Mouse (Mus musculus): ENCODE measurements around the gene Pnp2. TPM values are rescaled to one million over a fixed set of nuclear protein-coding genes. Genes with fewer than 3 reads are reported as not detected.
"Not testable (repeated sequence)": the region's sequence is repeated elsewhere in the genome, so short reads cannot be mapped to it uniquely, and the experiment has no call there.

Gene Pnp2
- polyA plus RNA-seq, 1 experiment from 2014 or later, result 10.6 TPM

DNA sequence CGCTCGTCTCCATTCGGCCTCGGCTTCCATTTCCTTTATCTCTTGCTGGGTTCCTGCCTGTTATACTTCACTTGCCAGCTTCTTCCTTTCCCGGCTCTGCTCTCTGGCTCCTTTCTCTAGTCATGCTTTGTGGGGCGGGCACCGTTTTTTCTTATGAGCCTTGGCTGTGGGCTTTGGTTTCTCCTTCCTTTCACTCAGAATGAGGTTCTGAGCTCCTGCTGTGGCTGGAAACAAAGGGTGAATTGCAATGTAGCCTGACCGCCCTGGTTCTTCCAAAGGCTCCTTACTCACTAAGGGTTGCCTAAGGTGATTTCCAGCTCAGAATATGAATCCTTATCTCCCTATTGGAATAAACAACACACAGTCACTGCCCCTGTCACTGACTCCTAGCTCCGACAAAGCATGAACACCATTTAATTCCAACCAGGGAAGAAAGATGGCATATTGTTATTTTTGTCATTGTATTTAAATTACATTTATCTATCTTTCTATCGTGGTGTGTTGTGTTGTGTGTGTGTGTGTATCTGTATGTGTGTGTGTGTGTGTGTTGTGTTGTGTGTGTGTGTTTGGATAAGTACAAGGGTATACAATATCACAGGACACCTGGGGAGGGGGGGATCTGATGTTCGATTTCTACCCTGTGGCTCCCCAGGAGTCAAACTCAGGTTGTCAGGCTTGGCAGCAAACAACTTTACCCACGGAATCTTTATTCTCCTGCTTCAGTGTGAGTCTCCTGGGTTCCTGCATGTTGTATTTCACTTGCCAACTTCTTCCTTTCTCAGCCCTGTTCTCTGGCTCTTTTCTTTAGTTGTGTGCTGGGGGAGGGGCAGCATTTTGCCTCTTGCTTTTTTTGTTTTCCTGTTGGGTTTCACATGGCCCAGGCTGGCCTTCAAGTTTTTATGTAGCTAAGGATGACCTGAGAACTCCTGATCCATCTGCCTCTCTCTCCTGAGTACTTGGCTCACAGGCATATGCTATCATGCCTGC, 14.1 kb downstream of the Pnp2 start:
- no peak for ATAC-seq (ENCODE audit: low read depth)
- H3K36me3 ChIP-seq (ENCODE audit: control insufficient read depth, insufficient read depth), result no peaks in the 10 kb centered on the region
- H3K9me3 ChIP-seq (replicated peaks; ENCODE audit: control insufficient read depth, low read length), result no peaks in the 10 kb centered on the region
- H3K4me3 ChIP-seq (ENCODE audit: low read depth, low read length), result no peak overlapping the region
- 25% methylated on average over 12 of the region's 12 CpGs for WGBS (ENCODE audit: insufficient replicate concordance)
- no peak overlapping the region for H3K27ac ChIP-seq (ENCODE audit: low read length)
- no peak overlapping the region for H3K4me2 ChIP-seq (ENCODE audit: low read depth, low read length)
- H3K4me1 ChIP-seq (ENCODE audit: control insufficient read depth, low read depth, low read length), result no peaks in the 10 kb centered on the region
- no peak overlapping the region for H3K9ac ChIP-seq (ENCODE audit: low read depth, low read length)
- H3K27me3 ChIP-seq (ENCODE audit: control insufficient read depth, insufficient read depth, low read depth, low read length), result no peaks in the 10 kb centered on the region

- no peak overlapping the region for H3K4me3 ChIP-seq (ENCODE audit: low read depth, low read length)
- no peaks in the 10 kb centered on the region for H3K27me3 ChIP-seq (ENCODE audit: control insufficient read depth, insufficient read depth, low read depth, low read length)
- H3K4me1 ChIP-seq (ENCODE audit: control insufficient read depth, low read depth, low read length), result no peaks in the 10 kb centered on the region
- H3K9ac ChIP-seq (ENCODE audit: low read depth, low read length), result no peak overlapping the region
- H3K9me3 ChIP-seq (replicated peaks; ENCODE audit: control insufficient read depth, low read length), result no peaks in the 10 kb centered on the region
- H3K36me3 ChIP-seq (ENCODE audit: control insufficient read depth, insufficient read depth), result no peaks in the 10 kb centered on the region
- no peak for ATAC-seq (ENCODE audit: low read depth)
- no peak overlapping the region for H3K27ac ChIP-seq (ENCODE audit: low read length)
- no peak overlapping the region for H3K4me2 ChIP-seq (ENCODE audit: low read depth, low read length)
- WGBS (ENCODE audit: insufficient replicate concordance), result 8% methylated on average over 1 of the region's 1 CpGs
These were observed 15.0 kb downstream of the Pnp2 start for GRCm38 (mm10) chr14:50970822-50971221.

- not testable (repeated sequence) for H3K4me1 ChIP-seq (ENCODE audit: control insufficient read depth, low read depth, low read length); H3K9me3 ChIP-seq (replicated peaks; ENCODE audit: control insufficient read depth, low read length); ATAC-seq (ENCODE audit: low read depth); H3K27me3 ChIP-seq (ENCODE audit: control insufficient read depth, insufficient read depth, low read depth, low read length); H3K4me3 ChIP-seq (ENCODE audit: low read depth, low read length); H3K4me2 ChIP-seq (ENCODE audit: low read depth, low read length); H3K9ac ChIP-seq (ENCODE audit: low read depth, low read length); H3K27ac ChIP-seq (ENCODE audit: low read length); H3K36me3 ChIP-seq (ENCODE audit: control insufficient read depth, insufficient read depth)
- 69% methylated on average over 5 of the region's 5 CpGs for WGBS (ENCODE audit: insufficient replicate concordance)
These were observed 17.3 kb downstream of the Pnp2 start for GRCm38 (mm10) chr14:50973054-50973453.

- WGBS (ENCODE audit: insufficient replicate concordance), result 58% methylated on average over 4 of the region's 4 CpGs
- ATAC-seq (ENCODE audit: low read depth), result no peak
- Histone ChIP-seq H3K27ac (ENCODE audit: low read length) (no peak overlapping the region), H3K9me3 (replicated peaks; ENCODE audit: control insufficient read depth, low read length) (no peaks in the 10 kb centered on the region), H3K4me1 (ENCODE audit: control insufficient read depth, low read depth, low read length) (no peaks in the 10 kb centered on the region), H3K36me3 (ENCODE audit: control insufficient read depth, insufficient read depth) (no peaks in the 10 kb centered on the region), H3K9ac (ENCODE audit: low read depth, low read length) (no peak overlapping the region), H3K4me2 (ENCODE audit: low read depth, low read length) (no peak overlapping the region), H3K27me3 (ENCODE audit: control insufficient read depth, insufficient read depth, low read depth, low read length) (no peaks in the 10 kb centered on the region), H3K4me3 (ENCODE audit: low read depth, low read length) (no peak overlapping the region)
These were observed 17.9 kb downstream of the Pnp2 start for GRCm38 (mm10) chr14:50973700-50974099.

- ATAC-seq (ENCODE audit: low read depth), result no peak
- Histone ChIP-seq H3K4me3 (ENCODE audit: low read depth, low read length) (no peak overlapping the region), H3K4me1 (ENCODE audit: control insufficient read depth, low read depth, low read length) (no peaks in the 10 kb centered on the region), H3K9me3 (replicated peaks; ENCODE audit: control insufficient read depth, low read length) (no peaks in the 10 kb centered on the region), H3K27me3 (ENCODE audit: control insufficient read depth, insufficient read depth, low read depth, low read length) (no peaks in the 10 kb centered on the region), H3K4me2 (ENCODE audit: low read depth, low read length) (no peak overlapping the region), H3K27ac (ENCODE audit: low read length) (no peak overlapping the region), H3K36me3 (ENCODE audit: control insufficient read depth, insufficient read depth) (no peaks in the 10 kb centered on the region), H3K9ac (ENCODE audit: low read depth, low read length) (no peak overlapping the region)
- WGBS (ENCODE audit: insufficient replicate concordance), result 48% methylated on average over 5 of the region's 5 CpGs
These were observed 19.2 kb downstream of the Pnp2 start for GRCm38 (mm10) chr14:50975001-50975400.

- peaks cover 3% of the 10 kb centered on the region; the same call in 1 of the 2 replicates for H3K4me1 ChIP-seq (ENCODE audit: control insufficient read depth, low read depth, low read length)
- H3K36me3 ChIP-seq (ENCODE audit: control insufficient read depth, insufficient read depth), result no peaks in the 10 kb centered on the region
- H3K27ac ChIP-seq (ENCODE audit: low read length), result no peak overlapping the region
- H3K27me3 ChIP-seq (ENCODE audit: control insufficient read depth, insufficient read depth, low read depth, low read length), result no peaks in the 10 kb centered on the region
- no peak overlapping the region for H3K4me3 ChIP-seq (ENCODE audit: low read depth, low read length)
- no peak overlapping the region for H3K9ac ChIP-seq (ENCODE audit: low read depth, low read length)
- WGBS (ENCODE audit: insufficient replicate concordance), result 26% methylated on average over 9 of the region's 9 CpGs
- H3K4me2 ChIP-seq (ENCODE audit: low read depth, low read length), result no peak overlapping the region
- H3K9me3 ChIP-seq (replicated peaks; ENCODE audit: control insufficient read depth, low read length), result no peaks in the 10 kb centered on the region
- no peak for ATAC-seq (ENCODE audit: low read depth)
These were observed 20.9 kb downstream of the Pnp2 start for GRCm38 (mm10) chr14:50976674-50977073.

- WGBS (ENCODE audit: insufficient replicate concordance), result 53% methylated on average over 6 of the region's 6 CpGs
- H3K27ac ChIP-seq (ENCODE audit: low read length); H3K9me3 ChIP-seq (replicated peaks; ENCODE audit: control insufficient read depth, low read length); H3K4me2 ChIP-seq (ENCODE audit: low read depth, low read length); H3K9ac ChIP-seq (ENCODE audit: low read depth, low read length); H3K27me3 ChIP-seq (ENCODE audit: control insufficient read depth, insufficient read depth, low read depth, low read length); H3K36me3 ChIP-seq (ENCODE audit: control insufficient read depth, insufficient read depth); H3K4me1 ChIP-seq (ENCODE audit: control insufficient read depth, low read depth, low read length); H3K4me3 ChIP-seq (ENCODE audit: low read depth, low read length): not testable (repeated sequence)
- ATAC-seq (ENCODE audit: low read depth), result peak; percentile 16; the same call in 1 of the 2 replicates
These were observed 22.7 kb downstream of the Pnp2 start for GRCm38 (mm10) chr14:50978451-50978850.

DNA sequence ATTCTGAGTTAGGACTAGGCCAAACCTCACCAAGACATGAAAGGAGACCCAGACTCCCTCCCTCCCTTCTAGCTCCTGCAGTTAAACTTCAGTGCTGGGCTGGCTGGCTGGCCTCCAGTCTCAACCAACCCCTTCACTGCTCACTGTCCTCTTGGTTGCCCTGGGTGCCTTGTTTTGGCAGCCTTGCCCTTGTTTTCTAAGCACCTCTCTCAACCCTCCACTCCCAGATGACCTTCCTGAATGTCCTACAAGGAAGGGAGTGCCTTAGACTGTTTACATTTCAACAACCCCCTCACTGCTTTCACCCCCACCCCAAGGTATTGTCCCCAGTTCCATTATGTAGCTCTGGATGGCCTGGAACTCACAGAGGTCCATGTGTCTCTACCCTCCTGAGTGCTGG, 23.8 kb downstream of the Pnp2 start:
- Histone ChIP-seq H3K36me3 (ENCODE audit: control insufficient read depth, insufficient read depth) (no peaks in the 10 kb centered on the region), H3K4me3 (ENCODE audit: low read depth, low read length) (no peak overlapping the region), H3K9me3 (replicated peaks; ENCODE audit: control insufficient read depth, low read length) (no peaks in the 10 kb centered on the region), H3K27ac (ENCODE audit: low read length) (no peak overlapping the region), H3K4me1 (ENCODE audit: control insufficient read depth, low read depth, low read length) (peaks cover 3% of the 10 kb centered on the region; the same call in 1 of the 2 replicates), H3K9ac (ENCODE audit: low read depth, low read length) (no peak overlapping the region), H3K27me3 (ENCODE audit: control insufficient read depth, insufficient read depth, low read depth, low read length) (no peaks in the 10 kb centered on the region), H3K4me2 (ENCODE audit: low read depth, low read length) (no peak overlapping the region)
- no peak for ATAC-seq (ENCODE audit: low read depth)

DNA sequence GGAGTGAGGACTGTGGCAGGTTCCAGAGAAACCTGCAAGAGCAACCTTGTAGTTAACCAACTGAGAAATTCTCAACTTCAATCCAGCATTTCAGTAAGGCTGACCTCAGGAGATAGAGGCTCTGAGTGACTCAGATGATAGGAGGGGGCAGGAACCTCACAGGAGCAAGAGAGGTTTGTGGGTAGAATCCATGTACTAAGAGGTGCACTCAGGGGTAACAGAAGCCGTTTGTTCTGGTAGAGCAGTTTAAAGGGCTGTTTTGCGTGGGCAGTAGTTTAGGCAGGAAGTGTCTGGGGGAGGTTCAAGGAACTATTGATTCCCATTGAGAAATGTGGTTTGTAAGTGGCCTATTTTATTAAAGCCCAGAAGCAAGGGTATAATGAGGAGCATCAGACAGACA, 25.4 kb downstream of the Pnp2 start:
- Histone ChIP-seq H3K4me2 (ENCODE audit: low read depth, low read length) (no peak overlapping the region), H3K27me3 (ENCODE audit: control insufficient read depth, insufficient read depth, low read depth, low read length) (no peaks in the 10 kb centered on the region), H3K36me3 (ENCODE audit: control insufficient read depth, insufficient read depth) (no peaks in the 10 kb centered on the region), H3K4me1 (ENCODE audit: control insufficient read depth, low read depth, low read length) (peaks cover 3% of the 10 kb centered on the region; the same call in 1 of the 2 replicates), H3K27ac (ENCODE audit: low read length) (no peak overlapping the region), H3K9me3 (replicated peaks; ENCODE audit: control insufficient read depth, low read length) (no peaks in the 10 kb centered on the region), H3K9ac (ENCODE audit: low read depth, low read length) (no peak overlapping the region), H3K4me3 (ENCODE audit: low read depth, low read length) (no peak overlapping the region)
- WGBS (ENCODE audit: insufficient replicate concordance), result 4% methylated on average over 2 of the region's 2 CpGs
- peak; percentile 11; the same call in 1 of the 2 replicates for ATAC-seq (ENCODE audit: low read depth)

Measured in liver, embryonic 16.5 days (tissue).